Mouse (Mus musculus): ENCODE results near the gene Tpm1. TPM values are rescaled to one million over a fixed set of nuclear protein-coding genes. Genes with fewer than 3 reads are reported as not detected.
A peak's percentile ranks its signal among the peaks of the same experiment; 100 is the strongest.

Tpm1 gene
- polyA plus RNA-seq, 1 experiment from 2014 or later: 635 TPM

DNA sequence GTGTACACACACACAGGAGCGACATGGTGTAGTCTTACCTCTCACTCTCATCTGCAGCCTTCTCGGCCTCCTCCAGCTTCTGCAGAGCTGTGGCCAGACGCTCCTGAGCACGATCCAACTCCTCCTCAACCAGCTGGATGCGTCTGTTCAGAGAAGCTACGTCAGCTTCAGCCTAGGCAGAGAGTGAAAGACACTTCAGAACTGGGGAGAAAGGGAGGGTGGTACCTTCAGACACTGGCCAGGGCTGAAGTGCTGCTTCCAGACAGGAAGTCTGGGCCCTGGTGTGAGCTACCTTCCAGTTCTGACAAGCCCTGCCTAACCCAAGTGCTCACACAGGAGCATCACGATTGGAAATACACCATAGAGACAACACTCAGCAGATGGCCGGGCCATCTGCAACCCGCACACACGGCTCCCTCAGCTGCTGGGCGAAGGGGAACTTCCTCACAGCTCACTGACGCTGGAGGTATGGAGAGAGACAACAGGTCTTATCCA, 13.2 kb downstream of the Tpm1 start:
- 85% methylated on average over 12 of the region's 12 CpGs for WGBS
- peaks cover 82% of the 10 kb centered on the region for H3K36me3 ChIP-seq (ENCODE audit: insufficient read depth)
- peaks cover 7% of the 10 kb centered on the region; the same call in 1 of the 2 replicates for H3K9me3 ChIP-seq (ENCODE audit: low read depth, low read length)
- H3K4me3 ChIP-seq (ENCODE audit: low read depth, low read length): no peak overlapping the region
- no peak overlapping the region for H3K9ac ChIP-seq
- no peak for TF ChIP-seq CTCF (IDR thresholded peaks at IDR 0.05; ENCODE audit: low read depth)
- ATAC-seq (ENCODE audit: insufficient read depth) (peak; percentile 36; the same call in 1 of the 2 replicates), DNase-seq (no peak)
- peaks cover 12% of the 10 kb centered on the region for H3K4me1 ChIP-seq (ENCODE audit: insufficient read depth)
- no peak overlapping the region for H3K4me2 ChIP-seq
- peak overlapping the region; percentile 77 for H3K27ac ChIP-seq (ENCODE audit: low read depth)
- H3K27me3 ChIP-seq (ENCODE audit: insufficient read depth, low read length): no peaks in the 10 kb centered on the region

GRCm38 (mm10) chr9:67034677-67035076, 14.5 kb downstream of the Tpm1 start:
- DNase-seq (no peak), ATAC-seq (ENCODE audit: insufficient read depth) (no peak)
- Histone ChIP-seq H3K4me1 (ENCODE audit: insufficient read depth) (0 out of 2 replicates have a peak, but pooled peaks cover 4% of the 10 kb centered on the region), H3K4me2 (no peak overlapping the region), H3K9ac (no peak overlapping the region), H3K9me3 (ENCODE audit: low read depth, low read length) (peaks cover 7% of the 10 kb centered on the region; the same call in 1 of the 2 replicates), H3K4me3 (ENCODE audit: low read depth, low read length) (no peak overlapping the region), H3K27me3 (ENCODE audit: insufficient read depth, low read length) (no peaks in the 10 kb centered on the region), H3K36me3 (ENCODE audit: insufficient read depth) (peaks cover 92% of the 10 kb centered on the region), H3K27ac (ENCODE audit: low read depth) (no peak overlapping the region)
- 92% methylated on average over 4 of the region's 4 CpGs for WGBS
- TF ChIP-seq CTCF (IDR thresholded peaks at IDR 0.05; ENCODE audit: low read depth): peak; percentile 49

- Histone ChIP-seq H3K36me3 (ENCODE audit: insufficient read depth) (peaks cover 94% of the 10 kb centered on the region), H3K9ac (no peak overlapping the region), H3K27me3 (ENCODE audit: insufficient read depth, low read length) (no peaks in the 10 kb centered on the region), H3K27ac (ENCODE audit: low read depth) (no peak overlapping the region), H3K9me3 (ENCODE audit: low read depth, low read length) (peaks cover 7% of the 10 kb centered on the region; the same call in 1 of the 2 replicates), H3K4me2 (no peak overlapping the region), H3K4me1 (ENCODE audit: insufficient read depth) (no peaks in the 10 kb centered on the region), H3K4me3 (ENCODE audit: low read depth, low read length) (no peak overlapping the region)
- ATAC-seq (ENCODE audit: insufficient read depth): no peak
- no peak for TF ChIP-seq CTCF (IDR thresholded peaks at IDR 0.05; ENCODE audit: low read depth)
- 95% methylated on average over 10 of the region's 10 CpGs for WGBS
- no peak for DNase-seq
Observed at GRCm38 (mm10) chr9:67033016-67033415, 16.2 kb downstream of the Tpm1 start.

- no peak for ATAC-seq (ENCODE audit: insufficient read depth)
- H3K4me1 ChIP-seq (ENCODE audit: insufficient read depth): no peaks in the 10 kb centered on the region
- H3K4me3 ChIP-seq (ENCODE audit: low read depth, low read length): no peak overlapping the region
- H3K27me3 ChIP-seq (ENCODE audit: insufficient read depth, low read length): no peaks in the 10 kb centered on the region
- H3K9me3 ChIP-seq (ENCODE audit: low read depth, low read length): peaks cover 7% of the 10 kb centered on the region; the same call in 1 of the 2 replicates
- H3K36me3 ChIP-seq (ENCODE audit: insufficient read depth): peaks cover 94% of the 10 kb centered on the region
- no peak overlapping the region for H3K4me2 ChIP-seq
- H3K9ac ChIP-seq: no peak overlapping the region
- no peak for TF ChIP-seq CTCF (IDR thresholded peaks at IDR 0.05; ENCODE audit: low read depth)
- 93% methylated on average over 15 of the region's 15 CpGs for WGBS
- H3K27ac ChIP-seq (ENCODE audit: low read depth): no peak overlapping the region
- no peak for DNase-seq
Observed at GRCm38 (mm10) chr9:67032611-67033010, 16.6 kb downstream of the Tpm1 start.

DNA sequence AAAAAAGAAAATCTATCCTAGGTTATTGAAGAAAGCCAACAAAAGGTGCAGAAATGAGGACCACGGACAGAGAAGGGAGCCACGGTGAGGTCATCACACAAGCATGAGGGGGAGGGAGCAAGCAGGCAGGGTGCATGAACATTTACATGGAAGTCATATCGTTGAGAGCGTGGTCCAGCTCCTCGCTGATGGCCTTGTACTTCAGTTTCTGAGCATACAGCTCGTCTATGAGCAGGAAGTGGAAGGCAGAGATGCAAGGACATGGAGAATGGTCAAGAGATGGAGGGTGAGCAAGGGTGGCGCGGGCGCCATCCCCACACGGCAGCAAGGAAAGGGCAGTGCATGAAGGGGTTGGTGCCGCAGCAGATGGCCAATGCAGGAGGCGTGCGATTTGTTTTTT, 19.7 kb downstream of the Tpm1 start:
- Histone ChIP-seq H3K4me3 (ENCODE audit: low read depth, low read length) (no peak overlapping the region), H3K36me3 (ENCODE audit: insufficient read depth) (peaks cover 100% of the 10 kb centered on the region)

DNA sequence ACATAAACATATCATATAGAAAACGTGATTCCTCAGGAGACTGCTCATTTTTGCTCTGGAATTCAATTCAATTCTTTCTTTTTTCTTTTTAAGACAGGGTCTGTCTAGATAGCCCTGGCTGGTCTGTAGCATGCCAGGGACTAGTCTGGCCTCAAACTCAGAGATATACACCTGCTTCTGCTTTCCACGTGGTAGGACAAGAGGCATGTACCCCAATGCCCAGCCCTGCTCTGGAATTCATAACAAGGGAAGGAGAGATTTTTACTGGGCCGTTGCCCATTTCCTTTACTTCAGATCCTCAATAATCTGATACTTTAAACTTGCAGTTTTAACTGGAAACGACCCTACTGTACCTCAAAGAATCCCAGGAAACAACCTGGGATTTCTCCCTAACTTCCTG, 20.3 kb downstream of the Tpm1 start:
- no peak overlapping the region for H3K27ac ChIP-seq (ENCODE audit: low read depth)
- no peak overlapping the region for H3K4me2 ChIP-seq
- DNase-seq (no peak), ATAC-seq (ENCODE audit: insufficient read depth) (no peak)
- 0 out of 2 replicates have a peak, but pooled peaks cover 4% of the 10 kb centered on the region for H3K4me1 ChIP-seq (ENCODE audit: insufficient read depth)
- H3K27me3 ChIP-seq (ENCODE audit: insufficient read depth, low read length): no peaks in the 10 kb centered on the region
- TF ChIP-seq CTCF (IDR thresholded peaks at IDR 0.05; ENCODE audit: low read depth): no peak
- H3K9me3 ChIP-seq (ENCODE audit: low read depth, low read length): no peaks in the 10 kb centered on the region
- no peak overlapping the region for H3K9ac ChIP-seq
- 64% methylated on average over 4 of the region's 4 CpGs for WGBS
- peaks cover 100% of the 10 kb centered on the region for H3K36me3 ChIP-seq (ENCODE audit: insufficient read depth)
- H3K4me3 ChIP-seq (ENCODE audit: low read depth, low read length): no peak overlapping the region

More for the DNA sequence above, 19.7 kb downstream of the Tpm1 start:
- no peak overlapping the region for H3K9ac ChIP-seq
- ATAC-seq (ENCODE audit: insufficient read depth) (no peak), DNase-seq (no peak)
- no peak overlapping the region for H3K4me2 ChIP-seq
- 0 out of 2 replicates have a peak, but pooled peaks cover 4% of the 10 kb centered on the region for H3K4me1 ChIP-seq (ENCODE audit: insufficient read depth)
- 80% methylated on average over 13 of the region's 13 CpGs for WGBS
- TF ChIP-seq CTCF (IDR thresholded peaks at IDR 0.05; ENCODE audit: low read depth): no peak
- H3K27me3 ChIP-seq (ENCODE audit: insufficient read depth, low read length): no peaks in the 10 kb centered on the region
- H3K27ac ChIP-seq (ENCODE audit: low read depth): no peak overlapping the region
- no peaks in the 10 kb centered on the region; the same call in 1 of the 2 replicates for H3K9me3 ChIP-seq (ENCODE audit: low read depth, low read length)

- H3K4me2 ChIP-seq: no peak overlapping the region
- no peaks in the 10 kb centered on the region for H3K27me3 ChIP-seq (ENCODE audit: insufficient read depth, low read length)
- no peak overlapping the region for H3K4me3 ChIP-seq (ENCODE audit: low read depth, low read length)
- H3K4me1 ChIP-seq (ENCODE audit: insufficient read depth): 0 out of 2 replicates have a peak, but pooled peaks cover 4% of the 10 kb centered on the region
- WGBS: 67% methylated on average over 12 of the region's 12 CpGs
- no peak overlapping the region for H3K27ac ChIP-seq (ENCODE audit: low read depth)
- no peaks in the 10 kb centered on the region for H3K9me3 ChIP-seq (ENCODE audit: low read depth, low read length)
- DNase-seq (no peak), ATAC-seq (ENCODE audit: insufficient read depth) (no peak)
- H3K36me3 ChIP-seq (ENCODE audit: insufficient read depth): peaks cover 100% of the 10 kb centered on the region
- no peak for TF ChIP-seq CTCF (IDR thresholded peaks at IDR 0.05; ENCODE audit: low read depth)
- no peak overlapping the region for H3K9ac ChIP-seq
Observed at GRCm38 (mm10) chr9:67028133-67028724, 21.0 kb downstream of the Tpm1 start.
